Mouse (Mus musculus) heart, embryonic 11.5 days (tissue): Measurements from ENCODE around the gene Tnfrsf8. TPM values are rescaled to one million over a fixed set of nuclear protein-coding genes. Genes with fewer than 3 reads are reported as not detected.
"Not testable (repeated sequence)": the region's sequence is repeated elsewhere in the genome, so short reads cannot be mapped to it uniquely, and the experiment has no call there.

ENCODE experiments used
- ATAC-seq: fragments of 200-750 bp; cut with Nextera tagmentation; replicated peaks from 2 replicates; pipeline ENCODE4 v1.8.0; 2017; ENCODE audit warnings: moderate library complexity; ENCODE audit not compliant: insufficient number of reproducible peaks, low FRiP score, low TSS enrichment
- H3K27ac ChIP-seq: fragments of 300-500 bp; sonication (generic); 2 replicates; pipeline ENCODE4 v1.5.1; 2014; ENCODE audit warnings: mild to moderate bottlenecking, low read depth, low read length
- H3K27me3 ChIP-seq: fragments of 300-500 bp; sonication (generic); 2 replicates; pipeline ENCODE4 v1.6.1; 2014; ENCODE audit warnings: mild to moderate bottlenecking, low read length, mixed read lengths; ENCODE audit not compliant: control insufficient read depth, insufficient read depth
- H3K36me3 ChIP-seq: fragments of 300-500 bp; sonication (generic); 2 replicates; pipeline ENCODE4 v1.6.1; 2014; ENCODE audit warnings: mild to moderate bottlenecking, low read length, moderate library complexity, mixed read lengths; ENCODE audit not compliant: control insufficient read depth, insufficient read depth
- H3K4me1 ChIP-seq: fragments of 300-500 bp; sonication (generic); 2 replicates; pipeline ENCODE4 v1.6.1; 2014; ENCODE audit warnings: low read length; ENCODE audit not compliant: control insufficient read depth, insufficient read depth
- H3K4me2 ChIP-seq: fragments of 300-500 bp; sonication (generic); 2 replicates; pipeline ENCODE4 v1.6.1; 2014; ENCODE audit warnings: mild to moderate bottlenecking, moderate library complexity
- H3K4me3 ChIP-seq: fragments of 300-500 bp; sonication (generic); 2 replicates; pipeline ENCODE4 v1.5.1; 2014; ENCODE audit warnings: low read depth, low read length
- H3K9ac ChIP-seq: fragments of 300-500 bp; sonication (generic); 2 replicates; pipeline ENCODE4 v1.6.1; 2014; ENCODE audit warnings: mild to moderate bottlenecking, low read depth, low read length, moderate library complexity
- H3K9me3 ChIP-seq: fragments of 300-500 bp; sonication (generic); replicated peaks from 2 replicates; pipeline ENCODE4 v1.6.1; 2016; ENCODE audit warnings: low read length; ENCODE audit not compliant: control insufficient read depth
- WGBS: fragments of 180-500 bp; shearing (Covaris S2); extraction: QIAGEN DNeasy Blood & Tissue Kit; methylation state at CpG from one replicate; pipeline ENCODE4 v1.1.7; 2014; ENCODE audit not compliant: insufficient replicate concordance; 5-methylcytosine and 5-hydroxymethylcytosine counted together
- polyA plus RNA-seq: library from polyadenylated mRNA; unstranded; fragments of >200 nt; fragmentation: Nextera tagmentation; extraction: Ambion mirVana; gene quantifications from 2 replicates; pipeline ENCODE4 v1.2.1, GENCODE M21; 2014

Gene Tnfrsf8
- 0.04 and 0.08 TPM in 2 replicates for polyA plus RNA-seq

DNA sequence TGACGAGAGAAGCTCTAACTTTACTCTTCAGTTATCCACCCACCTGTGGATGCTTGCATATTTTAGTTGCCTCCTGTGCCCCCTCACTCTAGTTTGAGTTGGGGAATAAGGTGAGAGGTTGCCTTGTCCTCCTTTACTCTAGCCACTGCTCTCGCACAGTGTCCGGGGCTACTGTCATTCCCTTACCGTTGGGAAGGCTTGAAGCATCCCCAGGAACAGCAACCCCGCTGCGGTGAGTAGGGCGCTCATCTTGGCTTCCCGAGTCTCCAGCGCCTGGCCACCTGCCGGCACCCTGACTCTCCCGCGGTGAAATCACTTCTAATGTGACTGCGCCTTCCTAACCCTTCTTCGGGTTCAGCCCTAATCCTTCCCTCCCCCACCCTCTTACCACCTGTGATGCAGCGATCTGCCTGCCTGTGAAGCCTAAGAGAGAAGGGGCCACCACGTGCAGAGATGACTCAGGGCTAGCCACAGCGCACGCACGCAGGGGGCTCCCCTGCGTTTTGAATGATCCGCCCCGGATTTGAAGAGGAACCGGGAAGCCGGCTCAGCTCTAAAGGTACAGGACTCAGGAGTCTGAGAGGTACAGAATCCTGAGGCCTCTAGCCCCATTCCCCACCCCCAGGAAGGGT is at the start of gene Tnfrsf8:
Gene Tnfrsf8, minus strand, starts transcription at position 329 of the 632 bp plus-strand sequence.
- H3K4me1 ChIP-seq = no peaks in the 10 kb centered on the region
- WGBS = under 1% methylated on average over 24 of the region's 24 CpGs
- H3K27ac ChIP-seq = no peak within 1 kb of the TSS
- no peak within 1 kb of the TSS for H3K4me3 ChIP-seq
- H3K4me2 ChIP-seq = no peak within 1 kb of the TSS
- ATAC-seq = no peak
- no peaks in the 10 kb centered on the region for H3K36me3 ChIP-seq
- no peak within 1 kb of the TSS for H3K9ac ChIP-seq
- no peaks in the 10 kb centered on the region for H3K9me3 ChIP-seq
- H3K27me3 ChIP-seq = peaks cover 22% of the 10 kb centered on the region

DNA sequence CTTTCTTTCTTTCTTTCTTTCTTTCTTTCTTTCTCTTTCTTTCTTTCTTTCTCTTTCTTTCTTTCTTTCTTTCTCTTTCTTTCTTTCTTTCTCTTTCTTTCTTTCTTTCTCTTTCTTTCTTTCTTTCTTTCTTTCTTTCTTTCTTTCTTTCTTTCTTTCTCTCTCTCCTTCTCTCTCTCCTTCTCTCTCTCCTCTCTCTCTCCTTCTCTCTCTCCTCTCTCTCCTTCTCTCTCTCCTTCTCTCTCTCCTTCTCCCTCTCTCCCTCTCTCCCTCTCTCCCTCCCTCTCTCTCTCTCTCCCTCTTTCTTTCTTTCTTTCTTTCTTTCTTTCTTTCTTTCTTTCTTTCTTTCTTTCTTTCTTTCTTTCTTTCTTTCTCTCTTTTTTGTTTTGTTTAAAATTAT is 46.7 kb upstream of the Tnfrsf8 start:
- not testable (repeated sequence) for H3K27ac ChIP-seq, H3K4me3 ChIP-seq, H3K27me3 ChIP-seq, H3K9ac ChIP-seq, H3K36me3 ChIP-seq, H3K4me1 ChIP-seq, H3K4me2 ChIP-seq, ATAC-seq, H3K9me3 ChIP-seq

DNA sequence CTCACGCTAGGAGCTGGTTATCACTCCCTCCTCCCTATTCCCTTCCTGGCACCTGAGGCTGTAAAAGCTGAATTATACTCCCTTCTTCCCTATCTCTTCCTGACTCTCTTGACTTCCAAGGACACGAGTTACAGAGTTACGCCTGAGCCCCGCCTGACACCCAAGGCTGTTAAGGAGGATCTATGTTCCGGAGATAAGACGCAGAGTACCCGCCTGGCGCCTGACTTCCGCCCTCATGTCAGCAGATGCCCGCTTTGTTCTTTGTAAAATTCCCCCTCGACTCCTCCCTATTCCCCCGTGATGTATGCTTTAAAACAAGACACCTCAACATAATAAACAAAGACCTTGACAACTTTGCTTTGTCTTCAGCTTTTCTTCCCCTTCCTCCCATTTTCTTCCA is 46.1 kb upstream of the Tnfrsf8 start:
- 0 out of 2 replicates have a peak overlapping the region, but pooled peaks have one; percentile 18 for H3K4me3 ChIP-seq
- ATAC-seq = 0 out of 2 replicates have a peak, but pooled peaks have one; percentile 46

DNA sequence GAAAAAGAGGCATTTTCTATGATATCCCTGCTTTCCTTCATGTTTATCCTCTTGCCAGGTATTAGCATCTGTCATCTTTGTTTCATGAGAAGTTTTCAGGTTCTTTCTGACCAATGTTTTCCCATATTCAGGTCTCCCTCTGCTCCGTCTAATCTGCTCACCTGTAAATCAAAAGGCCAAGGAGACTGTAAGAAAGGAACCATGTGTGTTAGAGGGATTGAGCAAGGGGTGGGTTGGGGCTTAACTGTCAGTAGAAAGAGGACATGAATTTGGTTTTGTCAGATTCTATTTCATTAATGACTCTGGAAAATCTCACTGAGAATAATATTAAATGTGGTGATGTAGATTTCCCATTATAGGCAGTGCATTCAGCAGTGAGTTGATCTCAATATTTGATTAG is 45.6 kb upstream of the Tnfrsf8 start:
- Histone ChIP-seq H3K9me3 (no peaks in the 10 kb centered on the region), H3K4me3 (no peak overlapping the region), H3K9ac (no peak overlapping the region), H3K4me2 (peak overlapping the region; percentile 61), H3K36me3 (no peaks in the 10 kb centered on the region), H3K27me3 (no peaks in the 10 kb centered on the region), H3K27ac (no peak overlapping the region), H3K4me1 (no peaks in the 10 kb centered on the region)
- WGBS = 50% methylated on average over 1 of the region's 1 CpGs
- ATAC-seq = no peak

More for the DNA sequence above, 46.1 kb upstream of the Tnfrsf8 start:
- no peak overlapping the region for H3K9ac ChIP-seq
- H3K27me3 ChIP-seq = no peaks in the 10 kb centered on the region
- no peaks in the 10 kb centered on the region for H3K9me3 ChIP-seq
- no peaks in the 10 kb centered on the region for H3K36me3 ChIP-seq
- H3K27ac ChIP-seq = no peak overlapping the region
- WGBS = 2% methylated on average over 12 of the region's 12 CpGs
- peak overlapping the region; percentile 61 for H3K4me2 ChIP-seq
- H3K4me1 ChIP-seq = no peaks in the 10 kb centered on the region

DNA sequence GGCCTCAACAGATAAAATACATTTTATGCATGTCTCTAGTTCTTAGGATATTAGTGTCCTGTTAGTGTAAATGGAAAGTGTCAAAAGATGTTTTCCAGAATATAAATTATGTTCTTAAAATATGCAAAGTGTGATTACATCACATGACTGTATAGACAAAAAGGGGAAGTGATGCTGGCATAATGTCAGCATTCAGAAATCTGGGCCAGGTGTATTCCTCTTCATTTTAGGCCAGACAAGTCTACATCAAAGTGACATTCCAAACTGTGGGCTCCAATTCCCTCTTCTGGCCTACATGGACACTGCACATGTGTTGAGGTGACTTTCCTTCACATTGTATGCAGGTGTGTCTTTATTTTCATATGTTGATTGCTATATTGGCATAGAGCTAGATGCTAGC is 41.3 kb upstream of the Tnfrsf8 start:
- no peaks in the 10 kb centered on the region for H3K27me3 ChIP-seq
- H3K9me3 ChIP-seq = no peaks in the 10 kb centered on the region
- no peak overlapping the region for H3K27ac ChIP-seq
- no peak overlapping the region for H3K9ac ChIP-seq
- no peaks in the 10 kb centered on the region for H3K36me3 ChIP-seq
- H3K4me3 ChIP-seq = no peak overlapping the region
- H3K4me1 ChIP-seq = no peaks in the 10 kb centered on the region
- no peak for ATAC-seq
- H3K4me2 ChIP-seq = no peak overlapping the region

DNA sequence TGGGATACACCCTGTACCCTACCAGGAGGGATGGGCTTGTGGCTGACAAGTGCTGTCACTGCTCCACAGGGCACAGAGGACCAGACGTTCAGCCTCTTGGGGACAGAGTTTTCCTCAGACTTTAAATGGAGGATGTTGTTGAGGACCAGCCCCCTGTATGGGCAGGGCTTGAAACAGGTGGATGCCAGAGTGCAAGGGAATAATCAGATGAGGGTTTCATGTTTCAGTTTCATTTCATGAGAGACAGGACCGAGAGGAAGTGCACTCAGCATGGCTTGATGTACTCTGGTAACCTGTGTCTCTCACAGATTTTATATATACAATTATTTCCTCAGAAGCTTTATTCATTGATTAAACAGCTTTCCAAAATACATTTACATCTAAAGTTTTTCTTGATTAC is 38.9 kb upstream of the Tnfrsf8 start:
- no peak for ATAC-seq
- WGBS = 29% methylated on average over 2 of the region's 2 CpGs
- no peak overlapping the region for H3K4me2 ChIP-seq
- no peak overlapping the region for H3K9ac ChIP-seq
- H3K27me3 ChIP-seq = no peaks in the 10 kb centered on the region
- H3K36me3 ChIP-seq = no peaks in the 10 kb centered on the region
- H3K9me3 ChIP-seq = no peaks in the 10 kb centered on the region
- H3K4me1 ChIP-seq = no peaks in the 10 kb centered on the region
- no peak overlapping the region for H3K27ac ChIP-seq
- no peak overlapping the region for H3K4me3 ChIP-seq

DNA sequence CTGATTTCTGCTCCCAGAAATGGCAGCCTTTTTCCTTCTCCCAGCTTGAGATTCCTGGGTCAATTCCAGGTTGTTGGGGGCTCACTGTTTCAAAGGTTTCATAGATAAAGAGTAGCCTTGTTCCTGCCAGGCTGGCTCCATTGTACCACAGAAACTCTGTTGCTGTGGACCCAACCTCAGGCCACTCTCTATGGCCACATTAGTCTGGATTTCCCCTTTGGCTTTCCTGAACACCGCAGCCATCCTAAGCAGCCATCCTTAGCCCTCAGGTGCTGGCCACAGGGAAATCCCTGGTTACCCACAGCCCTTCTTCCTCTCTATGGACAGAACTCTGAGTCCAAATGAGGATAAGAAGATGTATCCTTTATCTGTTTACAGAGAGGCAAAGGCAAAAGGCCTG is 30.0 kb upstream of the Tnfrsf8 start:
- H3K36me3 ChIP-seq = no peaks in the 10 kb centered on the region
- no peak for ATAC-seq
- H3K4me2 ChIP-seq = no peak overlapping the region
- no peak overlapping the region for H3K4me3 ChIP-seq
- H3K9ac ChIP-seq = no peak overlapping the region
- H3K4me1 ChIP-seq = no peaks in the 10 kb centered on the region
- no peaks in the 10 kb centered on the region for H3K27me3 ChIP-seq
- WGBS = 72% methylated on average over 1 of the region's 1 CpGs
- no peaks in the 10 kb centered on the region for H3K9me3 ChIP-seq
- no peak overlapping the region for H3K27ac ChIP-seq

DNA sequence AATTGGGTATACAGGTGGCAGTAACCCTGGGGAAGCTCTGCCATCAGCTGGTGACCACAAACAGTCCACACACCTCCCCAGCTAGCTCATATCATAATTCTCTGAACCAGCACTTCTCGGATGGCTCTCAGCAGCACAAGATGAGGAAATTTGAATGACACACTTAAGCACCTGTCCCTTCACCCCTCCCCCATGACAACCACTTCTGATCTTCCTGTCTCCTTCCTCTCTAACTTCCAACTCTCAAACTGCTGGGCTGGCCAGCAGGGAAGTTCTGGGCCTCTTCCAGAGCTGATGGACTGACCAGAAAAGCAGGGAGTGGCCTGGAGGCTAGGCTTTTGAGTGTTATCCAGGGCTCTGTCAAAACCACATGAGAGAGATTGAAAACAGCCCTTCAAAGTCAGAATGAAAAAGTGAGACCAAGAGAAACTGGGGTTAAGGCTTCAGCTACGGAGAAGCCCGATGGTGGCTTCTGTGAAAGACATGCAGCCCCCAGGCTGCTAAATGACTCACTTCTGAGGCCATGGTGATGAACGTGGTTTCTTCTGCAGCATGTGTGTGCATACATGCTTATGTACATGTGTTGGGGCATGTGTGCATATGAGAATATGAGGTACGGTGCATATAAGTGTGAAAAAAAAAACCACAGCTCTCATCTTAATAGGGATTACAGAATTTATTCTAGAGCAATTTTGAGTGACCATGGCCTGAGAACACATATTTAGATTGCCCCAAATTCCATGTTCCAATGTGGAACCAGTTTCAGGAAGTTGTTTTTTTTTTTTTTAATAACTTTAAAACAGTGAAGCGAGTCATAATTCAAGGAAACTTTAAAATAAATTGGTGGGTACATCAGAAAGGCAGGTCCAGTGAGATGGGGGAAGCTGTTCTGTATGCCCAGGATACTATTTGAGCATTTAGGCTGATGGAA is 27.2 kb upstream of the Tnfrsf8 start:
- ATAC-seq = no peak
- WGBS = 74% methylated on average over 6 of the region's 6 CpGs
- no peak overlapping the region for H3K27ac ChIP-seq
- H3K4me2 ChIP-seq = no peak overlapping the region
- no peaks in the 10 kb centered on the region for H3K4me1 ChIP-seq
- no peaks in the 10 kb centered on the region for H3K27me3 ChIP-seq
- H3K9me3 ChIP-seq = no peaks in the 10 kb centered on the region
- H3K4me3 ChIP-seq = no peak overlapping the region
- H3K9ac ChIP-seq = no peak overlapping the region
- no peaks in the 10 kb centered on the region for H3K36me3 ChIP-seq
